Mouse (Mus musculus): ENCODE results near the gene Copz2.

The Copz2 gene

GRCm38 (mm10) chr11:96863206-96863995 lies 13.7 kb downstream of the Copz2 start:
- DNase-seq (ENCODE audit: low read depth, low spot score) = peak; percentile 83

GRCm38 (mm10) chr11:96867149-96867548 lies 17.5 kb downstream of the Copz2 start:
- DNase-seq (ENCODE audit: low read depth, low spot score) = peak; percentile 80

GRCm38 (mm10) chr11:96872441-96873379 lies 23.0 kb downstream of the Copz2 start:
- no peak for DNase-seq (ENCODE audit: low read depth, low spot score)

GRCm38 (mm10) chr11:96873601-96874140 lies 24.0 kb downstream of the Copz2 start:
- DNase-seq (ENCODE audit: low read depth, low spot score) = no peak

GRCm38 (mm10) chr11:96875270-96875669 lies 25.6 kb downstream of the Copz2 start:
- DNase-seq (ENCODE audit: low read depth, low spot score) = no peak

GRCm38 (mm10) chr11:96875745-96876144 lies 26.1 kb downstream of the Copz2 start:
- peak; percentile 82 for DNase-seq (ENCODE audit: low read depth, low spot score)

- DNase-seq (ENCODE audit: low read depth, low spot score) = no peak
These were observed 26.8 kb downstream of the Copz2 start for GRCm38 (mm10) chr11:96876300-96877040.

GRCm38 (mm10) chr11:96877071-96877470 lies 27.4 kb downstream of the Copz2 start:
- DNase-seq (ENCODE audit: low read depth, low spot score) = no peak

GRCm38 (mm10) chr11:96878715-96879114 lies 29.0 kb downstream of the Copz2 start:
- no peak for DNase-seq (ENCODE audit: low read depth, low spot score)

GRCm38 (mm10) chr11:96879359-96879758 lies 29.7 kb downstream of the Copz2 start:
- no peak for DNase-seq (ENCODE audit: low read depth, low spot score)

GRCm38 (mm10) chr11:96880296-96880695 lies 30.6 kb downstream of the Copz2 start:
- DNase-seq (ENCODE audit: low read depth, low spot score) = no peak

- DNase-seq (ENCODE audit: low read depth, low spot score) = no peak
These were observed 36.3 kb downstream of the Copz2 start for GRCm38 (mm10) chr11:96885901-96886340.

GRCm38 (mm10) chr11:96886942-96887546 lies 37.4 kb downstream of the Copz2 start:
- no peak for DNase-seq (ENCODE audit: low read depth, low spot score)

GRCm38 (mm10) chr11:96891784-96892527 lies 42.3 kb downstream of the Copz2 start:
- DNase-seq (ENCODE audit: low read depth, low spot score) = no peak

- DNase-seq (ENCODE audit: low read depth, low spot score) = no peak
These were observed 43.7 kb downstream of the Copz2 start for GRCm38 (mm10) chr11:96893203-96893842.

GRCm38 (mm10) chr11:96895886-96896285 lies 46.2 kb downstream of the Copz2 start:
- no peak for DNase-seq (ENCODE audit: low read depth, low spot score)

- DNase-seq (ENCODE audit: low read depth, low spot score) = peak; percentile 79
These were observed 50.0 kb downstream of the Copz2 start for GRCm38 (mm10) chr11:96899449-96900306.

- DNase-seq (ENCODE audit: low read depth, low spot score) = no peak
These were observed 51.7 kb downstream of the Copz2 start for GRCm38 (mm10) chr11:96901332-96901731.

Measured in ES-CJ7 (cell line).